Mouse (Mus musculus): Measurements from ENCODE around the gene Vmn2r75.
"Not testable (repeated sequence)": the region's sequence is repeated elsewhere in the genome, so short reads cannot be mapped to it uniquely, and the experiment has no call there.

The Vmn2r75 gene

DNA sequence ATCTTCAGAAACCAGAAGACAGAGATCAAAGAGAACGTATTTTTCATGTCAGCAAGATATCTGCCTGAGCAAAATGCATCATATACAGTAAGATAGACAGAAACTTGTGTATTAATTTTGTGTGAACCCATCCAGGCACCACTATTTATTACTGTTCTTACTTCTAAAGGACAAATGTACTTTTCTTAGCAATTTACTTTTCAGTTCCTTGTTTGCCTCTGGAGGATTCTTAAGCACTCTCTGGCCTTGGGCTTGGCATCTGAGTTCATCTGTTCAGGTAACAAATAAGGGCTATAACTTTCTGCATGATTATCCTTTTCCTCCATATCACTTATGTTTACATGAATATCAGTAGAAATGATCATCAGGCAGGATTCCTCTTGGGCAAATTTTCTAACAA lies at the start of gene Vmn2r75:
Gene Vmn2r75 (minus strand): TSS at position 101 of the 400 bp plus-strand sequence.
- not testable (repeated sequence) for DNase-seq (ENCODE audit: low read depth, low spot score)

DNA sequence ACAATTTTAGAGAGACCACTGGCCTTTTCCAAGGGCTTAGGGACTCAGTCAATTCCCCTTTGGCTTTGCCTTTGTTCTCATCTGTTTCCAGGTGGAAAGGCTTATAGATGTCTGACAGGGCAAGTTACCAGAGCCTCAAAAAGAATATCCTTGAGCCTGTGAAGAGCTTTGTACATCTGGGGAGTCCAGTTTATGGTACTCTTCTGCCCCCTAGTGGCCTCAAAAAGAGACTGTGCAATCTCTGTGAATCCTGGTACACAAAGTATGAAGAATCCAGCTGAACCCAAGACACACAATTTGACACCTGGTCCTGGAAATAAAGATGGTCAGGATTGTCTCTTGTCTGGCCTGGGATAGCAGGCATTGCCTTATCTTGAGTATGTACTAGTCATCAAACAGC lies 39.8 kb upstream of the Vmn2r75 start:
- DNase-seq (ENCODE audit: low read depth, low spot score): no peak
